Mouse (Mus musculus) embryo, embryonic 11.5 days (tissue): ENCODE measurements at regions not wholly inside any gene's neighbourhood (a gene's known extent, or its start where the extent isn't known, plus 50 kb on each side); places are given as distances from the start of the nearest gene placed in this dataset.

Experiments
- DNase-seq: peaks from one replicate; pipeline ENCODE4 v3.0.0-alpha.2; 2012; ENCODE audit warnings: low read depth, low spot score

- DNase-seq, result no peak
Observed at GRCm38 (mm10) chr6:50058596-50058995, 51.4 kb upstream of the Mpp6 start.

DNA sequence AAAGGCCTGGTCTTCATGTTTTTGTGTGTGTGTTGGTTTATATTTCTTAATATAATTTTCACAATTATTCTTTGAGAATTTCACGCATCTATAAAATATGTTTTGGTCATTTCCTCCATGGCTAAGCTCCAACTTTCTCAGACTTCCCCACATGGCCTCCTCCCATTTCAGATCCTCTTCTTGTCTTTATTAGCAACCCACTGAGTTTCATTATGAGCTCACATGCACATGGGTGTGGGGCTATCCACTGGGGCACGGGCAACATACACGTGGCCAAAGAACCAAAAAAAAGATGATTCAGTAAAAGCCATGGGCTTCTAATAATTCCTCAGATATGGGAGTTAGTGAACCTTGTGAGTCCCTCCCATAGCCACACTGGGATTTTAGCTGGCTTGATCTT is 50.1 kb upstream of the Mpp6 start:
- DNase-seq, result no peak
